Mouse (Mus musculus): ENCODE results near the gene Wipf3. TPM values are rescaled to one million over a fixed set of nuclear protein-coding genes. Genes with fewer than 3 reads are reported as not detected.
A peak's percentile ranks its signal among the peaks of the same experiment; 100 is the strongest.

Gene Wipf3
- total RNA-seq, 2 experiments from 2014 or later: 0.99 to 1.4 TPM

- no peak for DNase-seq
Observed at GRCm38 (mm10) chr6:54531048-54531481, 101.7 kb downstream of the Wipf3 start.

- no peak for DNase-seq
Observed at GRCm38 (mm10) chr6:54535485-54535884, 106.1 kb downstream of the Wipf3 start.

- DNase-seq: no peak
Observed at GRCm38 (mm10) chr6:54537053-54537452, 107.7 kb downstream of the Wipf3 start.

- DNase-seq: no peak
Observed at GRCm38 (mm10) chr6:54538773-54539173, 109.4 kb downstream of the Wipf3 start.

- no peak for DNase-seq
Observed at GRCm38 (mm10) chr6:54539396-54539795, 110.0 kb downstream of the Wipf3 start.

- DNase-seq: peak; percentile 84 to 85
Observed at GRCm38 (mm10) chr6:54540252-54540887, 111.0 kb downstream of the Wipf3 start.

- DNase-seq: no peak
Observed at GRCm38 (mm10) chr6:54542836-54543235, 113.4 kb downstream of the Wipf3 start.

GRCm38 (mm10) chr6:54543646-54544045 is 114.2 kb downstream of the Wipf3 start:
- no peak for DNase-seq

GRCm38 (mm10) chr6:54548314-54549019 is 119.1 kb downstream of the Wipf3 start:
- peak in 1 of 2 experiments; percentile 43 for DNase-seq

- DNase-seq: no peak
Observed at GRCm38 (mm10) chr6:54549311-54549710, 119.9 kb downstream of the Wipf3 start.

GRCm38 (mm10) chr6:54550801-54551323 is 121.5 kb downstream of the Wipf3 start:
- DNase-seq: no peak

GRCm38 (mm10) chr6:54552721-54553413 is 123.5 kb downstream of the Wipf3 start:
- DNase-seq: no peak

Other genes with a start within 250 kb of the Wipf3 start
- gene Prr15, start 103.8 kb upstream of the Wipf3 start, total RNA-seq (2021): 1 to 10 TPM; 2.8 to 7.8 TPM
- gene Scrn1, start 136.9 kb downstream of the Wipf3 start, total RNA-seq (2021): 10 to 100 TPM; 31.0 to 41.6 TPM
- 10 to 100 TPM; 18.6 to 23.6 TPM for gene Plekha8, start 165.5 kb downstream of the Wipf3 start, total RNA-seq (2021)
- gene Fkbp14, start 167.7 kb downstream of the Wipf3 start, total RNA-seq (2021): 10 to 100 TPM; 18.4 to 24.0 TPM

Measured in adrenal gland, postnatal 36 days (tissue).